Comparison of ENCODE assay signal across 9 mouse cellular contexts in the genomic region with DNA sequence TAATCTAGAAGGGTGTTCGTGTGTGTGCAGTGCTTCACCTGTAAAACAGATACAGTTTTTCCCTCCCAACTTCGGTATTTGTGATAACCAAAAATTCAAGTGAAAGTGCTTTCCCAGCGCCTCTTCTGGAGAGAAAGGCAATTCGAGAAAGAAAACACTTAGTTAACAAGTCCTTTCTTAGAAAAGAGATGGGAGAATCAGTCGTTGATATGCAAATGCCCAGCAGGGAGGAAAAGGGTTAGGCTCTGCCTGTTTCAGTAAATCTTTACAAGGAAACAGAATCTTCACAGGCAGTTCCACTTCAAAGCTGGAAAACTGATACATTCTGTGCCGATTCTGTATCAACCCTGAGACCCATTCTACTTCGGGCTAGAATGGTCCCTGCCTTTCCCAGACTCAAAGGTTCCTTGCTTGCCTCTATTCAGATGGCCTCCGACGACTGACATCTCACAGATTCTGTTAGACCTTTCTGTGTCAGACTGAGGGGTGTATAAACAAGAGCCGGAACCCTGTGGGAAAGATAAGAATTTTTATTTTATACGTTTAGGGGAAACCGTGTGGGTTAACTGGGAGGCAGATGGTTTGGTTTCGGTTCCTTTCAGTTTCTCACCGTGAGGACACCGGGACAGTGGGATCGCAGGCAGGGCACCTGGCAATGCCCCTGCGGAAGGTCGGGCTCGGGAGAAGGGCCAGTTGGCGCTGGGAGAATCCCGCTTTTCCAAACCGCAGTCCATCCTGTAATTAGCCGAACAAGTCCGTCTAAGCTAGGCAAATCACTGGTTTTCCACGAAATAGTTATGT. TPM values are rescaled to one million over a fixed set of nuclear protein-coding genes. Genes with fewer than 3 reads are reported as not detected.
DNase-seq lines count a peak whose midpoint lies in the region; ATAC-seq and TF ChIP-seq lines count a peak whose summit lies in the region.
"Had no signal": no experiment of that assay in that cellular context is flagged by ENCODE, and none has a peak within 500 bp of the region (broad histone marks: within the 10 kb centered on the region; RNA-seq: fewer than 3 reads in every experiment).

Gene Slc9a2 (plus strand): TSS at position 508 of the 801 bp plus-strand sequence.

- H3K4me1 ChIP-seq in heart, postnatal 0 days (ENCODE audit: control insufficient read depth, insufficient read depth): no peaks in the 10 kb centered on the region
- H3K4me1 ChIP-seq in neural tube, embryonic 14.5 days (ENCODE audit: control insufficient read depth, insufficient read depth, low read length): peaks cover 4% of the 10 kb centered on the region; the same call in 1 of the 2 replicates

- 6% methylated on average over 25 of the region's 25 CpGs for WGBS in heart, postnatal 0 days
- 2% methylated on average over 25 of the region's 25 CpGs for WGBS in neural tube, embryonic 14.5 days

- peak within 1 kb of the TSS; percentile 43; the same call in 1 of the 2 replicates for H3K9ac ChIP-seq in heart, postnatal 0 days (replicated peaks; ENCODE audit: low read depth, low read length)
- H3K9ac ChIP-seq in neural tube, embryonic 14.5 days (replicated peaks; ENCODE audit: low read depth, low read length): peak within 1 kb of the TSS; percentile 33

- H3K27ac ChIP-seq in heart, postnatal 0 days (ENCODE audit: low read depth): no peak within 1 kb of the TSS
- H3K27ac ChIP-seq in neural tube, embryonic 14.5 days (ENCODE audit: low read depth, low read length): no peak within 1 kb of the TSS

- no peak for ATAC-seq in heart, postnatal 0 days (ENCODE audit: insufficient read depth, low read depth)
- ATAC-seq in neural tube, embryonic 14.5 days (ENCODE audit: low read depth): no peak

- no peaks in the 10 kb centered on the region for H3K9me3 ChIP-seq in heart, postnatal 0 days (replicated peaks; ENCODE audit: control insufficient read depth, low read length)
- H3K9me3 ChIP-seq in neural tube, embryonic 14.5 days (ENCODE audit: control insufficient read depth, low read length): no peaks in the 10 kb centered on the region

- H3K36me3 ChIP-seq in heart, postnatal 0 days (replicated peaks; ENCODE audit: control insufficient read depth, insufficient read depth, low read length): no peaks in the 10 kb centered on the region
- no peaks in the 10 kb centered on the region for H3K36me3 ChIP-seq in neural tube, embryonic 14.5 days (ENCODE audit: control insufficient read depth, insufficient read depth, low read length)

- no peak for TF ChIP-seq EP300 in heart, postnatal 0 days (IDR thresholded peaks at IDR 0.05; ENCODE audit: low read depth)

- peak within 1 kb of the TSS; percentile 97 for H3K4me2 ChIP-seq in heart, postnatal 0 days (ENCODE audit: low read depth, low read length)
- peak within 1 kb of the TSS; percentile 99 for H3K4me2 ChIP-seq in neural tube, embryonic 14.5 days (ENCODE audit: low read depth, low read length)

- DNase-seq in cerebellum, postnatal 14 days: peak; percentile 40 to 69
- no peak for DNase-seq in cerebellum, adult 8-10 months
- DNase-seq in thymus, postnatal 14 days: peak; percentile 8
- no peak for DNase-seq in thymus, postnatal 10 days (ENCODE audit: low spot score in 2 of 2)
- no peak for DNase-seq in heart, postnatal 0 days (ENCODE audit: low spot score)
- peak in 1 of 2 experiments; percentile 16 for DNase-seq in layer of hippocampus, postnatal 36 days
- DNase-seq in left cerebral cortex, adult 18-20 months (ENCODE audit: low spot score in 2 of 2): no peak

- TF ChIP-seq CTCF in heart, postnatal 0 days (IDR thresholded peaks at IDR 0.05; ENCODE audit: low read depth): no peak

- H3K27me3 ChIP-seq in heart, postnatal 0 days (ENCODE audit: control insufficient read depth, insufficient read depth, low read length): peaks cover 62% of the 10 kb centered on the region
- peaks cover 26% of the 10 kb centered on the region for H3K27me3 ChIP-seq in neural tube, embryonic 14.5 days (ENCODE audit: control insufficient read depth, insufficient read depth, low read length)
- H3K27me3 ChIP-seq: CH12.LX had no signal

- H3K4me3 ChIP-seq in heart, postnatal 0 days (ENCODE audit: low read depth, low read length): peak within 1 kb of the TSS; percentile 63
- H3K4me3 ChIP-seq in neural tube, embryonic 14.5 days (ENCODE audit: low read depth, low read length): peak within 1 kb of the TSS; percentile 58

RNA-seq across cellular contexts. Expression of gene Slc9a2, which starts in this region (rescaled TPM):
- 0.35 and 4.6 TPM in 2 replicates for total RNA-seq in heart, postnatal 0 days (2014; rRNA removed; ENCODE audit: low replicate concordance)
- 0.64 and 0.67 TPM in 2 replicates for polyA plus RNA-seq in heart, postnatal 0 days (2015; fragmentation: Nextera tagmentation; extraction: Ambion mirVana)
- total RNA-seq in layer of hippocampus, postnatal 36 days (2021): 10 to 100 TPM; 25.1 to 28.4 TPM
- 0.15 and 0.16 TPM in 2 replicates for polyA plus RNA-seq in neural tube, embryonic 14.5 days (2014; fragmentation: Nextera tagmentation; extraction: Ambion mirVana)
- 1 to 10 TPM; 2.7 to 3.9 TPM for total RNA-seq in left cerebral cortex, adult 18-20 months (2021)
- total RNA-seq: CH12.LX had no signal

Comparison
In these comparisons a context has a peak if more than half of its experiments do, and no peak if none do; other contexts are left out.
1. DNase-seq: peak in cerebellum, postnatal 14 days (2 of 2) and thymus, postnatal 14 days (single experiment); none in cerebellum, adult 8-10 months (single experiment), thymus, postnatal 10 days (0 of 2), heart, postnatal 0 days (single experiment) and left cerebral cortex, adult 18-20 months (0 of 2).